Mouse (Mus musculus): ENCODE data around the gene Rexo1. TPM values are rescaled to one million over a fixed set of nuclear protein-coding genes. Genes with fewer than 3 reads are reported as not detected.

The Rexo1 gene
- total RNA-seq, 2 experiments from 2014 or later: 22.4 to 26.2 TPM

DNA sequence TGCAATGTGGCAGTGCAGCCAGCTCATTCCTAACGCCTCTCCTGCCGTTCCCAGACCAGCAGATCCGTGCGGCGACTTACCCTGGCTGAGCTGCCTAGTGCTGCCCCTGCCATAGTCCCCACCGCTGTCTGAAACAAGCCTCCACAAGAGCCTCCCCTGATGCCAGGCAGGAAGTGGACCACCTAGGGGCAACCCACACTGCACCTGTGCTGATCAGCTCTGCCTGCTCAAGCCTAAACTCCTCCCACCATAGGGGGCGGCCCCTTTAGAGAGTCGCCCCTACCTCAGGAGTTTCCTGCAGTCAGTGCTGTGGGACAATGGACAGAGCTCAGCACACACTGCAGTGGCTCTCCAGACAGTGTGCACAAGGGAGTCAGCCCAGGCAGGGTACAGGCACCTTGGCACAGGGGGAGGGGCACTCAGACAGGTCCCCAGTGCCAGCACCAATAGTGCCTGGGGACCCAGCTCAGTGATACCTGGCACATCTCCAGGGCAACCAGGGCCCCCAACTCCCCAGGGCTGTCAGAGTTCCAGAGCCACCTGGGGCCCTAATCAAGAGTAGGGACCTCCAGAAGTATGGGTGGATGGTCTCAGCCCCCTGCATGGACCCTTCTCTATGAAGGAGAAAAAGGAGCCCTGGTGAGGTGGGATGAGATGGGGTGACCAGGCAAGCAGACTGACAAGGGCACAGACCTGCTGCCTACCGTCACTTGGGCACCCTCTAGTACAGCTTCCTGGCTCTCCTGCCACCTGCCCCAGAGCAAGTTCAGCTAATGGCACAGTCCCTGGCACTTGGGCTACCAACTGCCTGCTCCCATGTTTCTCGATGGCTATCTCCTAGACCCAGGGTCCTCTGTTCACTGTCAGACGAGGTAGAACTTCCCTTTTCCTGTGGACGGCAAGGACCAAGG is 23.5 kb upstream of the Rexo1 start:
- no peak for DNase-seq

DNA sequence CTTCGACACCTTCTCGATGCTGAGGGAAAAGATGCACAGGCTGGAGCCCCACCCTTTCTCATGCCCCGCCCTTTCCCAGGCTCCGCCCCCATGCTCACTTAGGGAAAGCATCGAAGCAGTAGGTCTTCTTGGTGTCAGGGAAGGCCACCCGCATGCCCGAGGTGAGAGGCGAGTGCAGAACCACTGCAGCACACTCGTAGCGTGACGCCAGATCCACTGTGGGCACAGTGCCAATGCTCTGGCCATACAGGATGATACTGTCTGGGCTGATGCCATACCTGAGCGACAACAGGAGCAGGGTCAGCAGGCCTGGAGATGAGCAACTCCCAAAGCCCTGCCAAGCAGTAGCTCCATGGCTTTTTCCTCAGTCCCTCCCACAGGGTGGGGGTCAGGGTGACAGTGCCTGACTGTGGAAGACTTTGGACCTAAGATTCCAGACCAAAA is 22.7 kb upstream of the Rexo1 start:
- DNase-seq: no peak

DNA sequence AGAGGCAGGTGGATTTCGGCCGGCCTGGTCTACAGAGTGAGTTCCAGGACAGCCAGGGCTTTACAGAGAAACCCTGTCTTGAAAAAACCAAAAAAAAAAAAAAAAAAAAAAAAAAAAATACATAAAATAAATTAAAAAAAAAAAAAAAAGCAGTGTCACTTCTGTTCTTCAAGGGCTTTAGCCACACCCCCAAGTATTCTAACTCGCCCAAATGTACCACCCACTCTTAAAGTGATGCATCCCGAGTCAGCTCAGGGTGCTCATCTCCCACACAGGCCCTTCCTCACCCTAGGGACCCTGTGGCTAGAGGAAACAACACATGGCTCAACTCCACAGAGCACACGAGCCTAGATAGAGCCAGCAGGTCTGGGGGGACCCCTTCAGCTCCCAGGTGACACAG is 21.7 kb upstream of the Rexo1 start:
- no peak for DNase-seq

DNA sequence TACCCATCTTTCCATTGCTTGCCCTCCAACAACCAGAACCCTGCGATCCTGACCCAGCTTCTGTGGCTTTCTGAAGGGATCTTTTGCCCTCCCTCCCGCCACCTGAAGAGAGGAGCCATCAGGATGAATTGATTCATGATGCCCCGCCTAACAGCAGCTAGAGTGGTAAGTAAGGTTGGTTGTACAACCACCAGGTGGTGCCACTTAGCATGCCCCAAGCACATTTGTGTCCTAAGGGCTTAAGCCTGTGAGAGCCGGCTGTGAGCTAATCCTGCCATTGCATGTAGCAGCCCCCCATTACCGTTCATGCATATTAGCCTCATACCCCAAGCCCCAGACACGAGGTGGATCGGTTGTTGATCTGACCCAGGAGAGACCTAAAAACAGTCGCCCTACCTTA is 17.6 kb upstream of the Rexo1 start:
- DNase-seq: peak; percentile 70

DNA sequence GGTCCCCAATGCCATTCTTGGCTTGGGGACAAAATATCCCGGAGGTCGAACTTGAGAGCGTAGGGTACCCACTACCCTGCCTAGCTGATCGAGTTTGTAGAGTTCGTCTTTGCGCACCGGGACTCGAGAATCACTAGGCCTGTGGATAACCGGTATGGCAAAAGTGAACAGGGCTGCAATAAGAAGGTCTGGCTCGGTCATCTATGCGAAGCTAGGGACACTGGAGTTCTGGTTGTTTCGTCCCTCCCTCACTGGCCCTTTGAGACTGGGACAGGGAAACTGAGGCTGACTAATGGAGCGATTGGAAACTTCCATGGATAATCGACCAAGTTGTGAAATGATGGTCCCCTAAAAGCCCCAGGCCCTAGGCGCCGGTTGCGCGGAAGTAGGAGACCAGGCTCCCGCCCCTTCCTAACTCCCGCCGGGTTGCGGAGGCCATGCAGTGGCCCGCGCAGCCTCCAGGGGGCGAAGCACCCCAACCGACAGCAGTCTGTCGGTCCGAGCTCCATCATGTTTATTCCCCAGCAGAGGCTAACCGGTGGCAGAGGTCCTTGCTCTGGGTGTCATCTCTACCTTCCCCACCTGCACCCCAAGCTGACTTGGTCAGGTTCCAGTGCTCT is 16.9 kb upstream of the Rexo1 start:
- DNase-seq: peak; percentile 92

DNA sequence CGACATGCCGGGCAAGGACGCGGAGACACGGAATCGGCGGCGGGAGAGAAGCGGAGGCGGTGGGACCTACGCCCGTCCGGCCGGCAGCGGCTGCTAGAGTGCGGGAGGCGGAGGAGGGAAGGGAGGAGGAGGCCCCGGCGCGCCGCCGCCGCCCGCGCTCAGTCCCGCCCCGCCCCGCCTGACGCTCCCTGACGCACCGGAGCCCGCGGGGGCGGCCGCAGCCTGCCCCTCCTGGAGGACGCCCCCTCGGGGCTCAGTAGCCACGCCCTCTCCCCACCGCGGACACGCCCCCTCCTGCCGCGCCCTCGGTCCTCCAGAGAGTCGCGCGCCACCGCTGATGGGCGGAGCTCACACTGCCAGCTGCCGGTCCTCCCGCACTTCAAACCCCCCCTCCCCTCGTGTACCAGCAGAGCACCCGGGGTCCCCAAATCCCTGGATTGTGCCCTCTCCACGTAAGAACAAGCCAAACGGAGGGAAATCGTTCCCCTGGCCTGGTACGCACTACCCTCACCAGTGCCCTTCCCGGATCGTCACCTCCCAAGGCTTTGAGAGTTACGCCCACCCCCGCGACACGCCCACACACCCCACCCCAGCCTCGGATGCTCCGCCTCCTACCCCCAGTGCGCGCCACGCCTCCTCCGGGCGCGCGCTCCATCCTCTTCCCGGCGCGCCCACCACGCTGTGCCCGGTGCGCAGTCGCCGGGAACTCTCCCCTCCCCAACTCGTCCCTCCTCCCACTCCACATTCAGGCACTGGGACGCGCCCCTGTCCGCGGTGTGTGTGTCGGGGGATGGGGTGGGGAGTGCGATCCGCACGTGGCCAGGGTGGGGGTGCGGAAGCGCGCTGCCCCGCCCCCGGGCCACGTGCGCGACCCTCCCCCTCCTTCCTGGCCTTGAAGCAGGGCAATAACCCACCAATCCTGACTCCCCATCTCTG is 16.1 kb upstream of the Rexo1 start, which contains the start of gene Klf16:
Gene Klf16, minus strand, starts transcription at position 127 of the 936 bp plus-strand sequence.
- DNase-seq: peak; percentile 99

DNA sequence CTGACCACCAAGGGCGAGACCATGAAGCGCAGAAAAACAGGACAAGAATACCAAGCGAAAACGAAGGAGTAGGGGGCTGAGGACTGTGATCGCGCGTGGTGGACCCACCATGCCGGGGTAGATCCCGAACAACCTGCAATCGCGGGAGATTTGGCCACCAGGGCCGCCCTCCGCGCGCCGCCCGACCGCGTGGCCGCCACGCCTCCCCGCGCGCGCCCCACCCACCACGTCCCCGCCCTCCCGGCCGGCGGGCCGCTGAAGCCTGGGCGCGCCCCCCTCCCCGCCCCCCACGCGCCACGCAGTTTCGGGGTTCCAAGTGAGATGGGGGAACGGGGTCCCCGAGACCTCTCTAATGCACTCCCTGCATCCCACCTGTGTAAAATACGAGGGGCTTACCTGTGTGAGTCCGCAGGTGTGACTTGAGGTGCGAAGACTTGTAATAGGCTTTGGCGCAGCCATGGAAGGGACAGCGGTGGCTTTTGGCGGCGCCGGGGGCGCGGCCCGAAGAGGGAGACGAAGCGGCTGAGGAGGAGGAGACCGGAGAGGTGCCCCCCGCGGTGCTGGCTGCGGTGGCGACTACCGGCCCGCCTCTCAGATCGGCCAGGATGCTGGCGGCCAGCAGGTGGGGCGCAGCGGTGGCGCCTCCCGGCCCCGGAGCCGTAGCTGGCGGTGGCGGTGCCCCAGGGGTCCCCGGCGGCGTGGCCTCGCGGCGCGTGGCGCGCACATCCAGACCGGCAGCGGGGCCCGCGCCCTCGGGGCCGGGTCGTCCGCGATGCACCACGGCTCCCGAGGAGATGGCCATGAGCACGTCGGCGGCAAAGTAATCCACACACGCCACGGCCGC is 15.2 kb upstream of the Rexo1 start:
- DNase-seq: peak; percentile 67

DNA sequence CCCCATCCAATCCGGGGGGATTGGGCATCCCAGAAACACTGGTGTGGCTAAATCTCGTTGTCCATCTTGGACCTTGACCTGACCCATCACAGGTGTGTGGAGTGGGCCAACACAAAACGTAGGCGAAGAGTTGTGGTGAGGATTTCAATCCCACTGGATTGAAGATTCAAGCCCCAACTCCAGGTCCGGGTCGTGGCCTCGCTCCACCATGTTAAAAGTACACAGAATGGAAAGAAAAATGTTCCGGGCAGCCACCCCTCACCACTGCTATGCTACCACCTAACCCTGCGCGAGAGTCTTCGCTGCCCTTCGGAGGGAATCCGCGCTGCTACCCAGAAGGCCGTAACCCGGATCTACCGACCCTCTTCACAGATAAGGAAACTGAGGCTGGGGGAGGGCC is 14.6 kb upstream of the Rexo1 start:
- DNase-seq: no peak

DNA sequence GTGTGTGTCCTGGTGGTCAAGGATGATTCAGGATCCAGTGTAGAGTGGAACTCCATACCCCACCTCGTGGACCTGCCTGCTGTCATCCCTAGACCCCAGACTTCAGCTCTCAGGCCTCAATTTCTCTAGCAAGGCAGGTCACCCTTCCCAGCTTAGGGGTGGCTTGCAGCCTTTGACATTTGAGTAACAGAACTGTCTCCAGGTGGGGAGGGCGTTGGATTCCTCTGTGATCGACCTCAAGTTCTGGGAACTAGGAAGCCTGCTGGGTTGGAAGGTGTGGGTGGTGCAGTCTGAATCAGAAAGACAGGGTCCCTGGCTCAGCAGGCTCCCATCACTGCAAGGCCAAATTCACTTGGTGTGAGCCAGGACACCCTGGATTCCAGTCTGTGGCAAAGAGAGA is 13.5 kb upstream of the Rexo1 start:
- DNase-seq: no peak

DNA sequence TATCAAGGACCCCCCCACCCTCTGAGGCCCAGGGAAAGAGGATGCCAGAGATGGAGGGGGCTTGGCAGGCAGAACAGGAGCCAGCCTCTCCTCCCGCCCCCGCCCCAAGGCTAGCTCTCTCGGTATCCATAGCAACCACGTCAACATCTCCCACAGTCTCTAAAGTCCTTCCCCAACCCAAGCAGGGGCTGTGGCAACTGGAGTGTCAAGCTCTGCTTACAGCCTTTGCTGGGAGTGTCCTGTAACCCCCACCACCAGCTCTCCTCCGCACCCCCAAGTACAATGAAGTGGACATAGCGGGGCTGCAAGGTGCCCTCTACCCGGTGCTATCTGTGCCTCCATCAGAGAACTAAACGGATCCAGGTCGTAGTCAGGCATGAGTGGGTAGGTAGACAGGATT is 12.6 kb upstream of the Rexo1 start:
- no peak for DNase-seq

DNA sequence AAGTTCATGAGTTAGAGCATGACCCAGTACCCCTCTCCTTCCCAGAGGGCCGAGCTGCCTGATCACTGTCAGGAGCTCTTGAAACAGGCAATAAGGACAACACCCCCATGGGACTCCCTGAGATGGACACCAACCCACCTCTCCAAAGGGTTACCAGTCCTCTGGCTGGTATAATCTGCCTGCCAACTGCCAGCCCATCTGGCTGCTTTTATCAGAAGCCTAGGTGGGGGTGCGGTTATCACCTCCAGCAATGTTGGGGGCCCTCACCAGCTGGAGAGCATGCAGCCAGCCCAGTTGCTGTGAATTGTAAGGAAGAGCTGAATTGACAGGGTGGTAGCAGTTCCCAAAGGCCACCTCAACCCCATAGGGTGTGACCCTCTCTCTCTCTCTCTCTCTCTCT is 11.1 kb upstream of the Rexo1 start:
- DNase-seq: no peak

DNA sequence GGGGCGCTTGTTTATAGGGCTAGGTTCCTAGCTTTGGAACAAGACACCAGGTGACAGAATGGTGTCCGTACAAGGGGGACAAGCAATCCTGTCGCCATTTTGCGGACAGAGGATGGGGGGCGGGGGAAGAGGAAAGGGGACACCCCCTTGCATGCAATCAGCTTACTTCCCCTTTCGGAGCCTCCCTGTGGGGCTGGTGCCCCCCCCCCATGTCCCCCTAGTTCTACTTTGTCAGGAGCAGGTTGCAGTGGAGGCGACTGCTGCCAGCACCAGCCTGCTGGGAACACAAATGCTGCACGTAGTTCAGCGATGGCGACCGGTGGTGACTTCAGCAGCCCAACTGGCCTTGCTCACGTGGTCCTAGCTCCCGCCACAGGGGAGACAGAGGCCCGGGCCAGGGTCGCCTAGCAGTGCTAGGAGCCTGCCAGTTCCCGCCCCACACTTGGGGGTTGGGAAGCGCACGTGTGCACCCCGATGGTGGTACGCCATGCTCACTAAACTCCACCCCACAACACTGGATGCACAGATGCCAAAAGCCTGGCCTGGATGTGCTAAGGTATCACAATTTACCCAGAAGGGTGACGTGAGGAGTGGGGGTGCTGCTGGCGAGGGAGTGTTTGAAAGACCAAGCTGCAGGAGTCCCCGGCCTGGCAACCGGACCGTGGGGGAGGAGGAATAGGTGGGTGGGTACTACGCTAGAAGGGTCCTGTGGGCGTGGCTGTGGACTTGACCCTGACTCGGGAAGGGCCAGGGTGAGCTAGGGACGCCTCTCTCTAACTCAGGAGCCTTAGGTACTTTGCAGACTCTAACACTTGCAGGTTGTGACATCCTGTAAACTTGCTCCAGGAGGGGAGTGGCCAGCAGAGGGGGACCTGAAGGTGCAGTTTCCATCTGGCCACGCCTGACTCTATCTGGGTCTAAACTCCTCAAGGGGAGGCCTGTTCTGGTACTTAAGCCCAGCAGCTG is 9.8 kb upstream of the Rexo1 start:
- no peak for DNase-seq

DNA sequence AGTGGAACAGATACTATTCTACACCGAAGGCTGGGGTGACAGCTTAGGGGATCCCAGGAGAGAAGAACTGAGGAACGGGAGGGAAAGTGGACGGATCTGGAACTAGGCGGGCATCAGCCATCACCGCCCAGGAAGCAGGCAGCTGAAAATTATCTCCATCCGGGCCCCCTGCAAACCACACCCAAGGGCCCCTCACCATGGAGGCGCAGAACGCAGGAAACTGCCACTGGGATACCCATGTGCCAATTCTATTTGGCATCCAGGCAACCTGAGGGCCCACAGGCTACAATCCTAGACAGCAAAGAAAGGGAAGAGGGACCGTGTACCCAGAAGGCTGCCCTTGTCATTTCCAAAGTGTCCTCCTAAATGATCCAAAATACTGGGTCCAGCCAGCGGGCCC is 9.1 kb upstream of the Rexo1 start:
- no peak for DNase-seq

DNA sequence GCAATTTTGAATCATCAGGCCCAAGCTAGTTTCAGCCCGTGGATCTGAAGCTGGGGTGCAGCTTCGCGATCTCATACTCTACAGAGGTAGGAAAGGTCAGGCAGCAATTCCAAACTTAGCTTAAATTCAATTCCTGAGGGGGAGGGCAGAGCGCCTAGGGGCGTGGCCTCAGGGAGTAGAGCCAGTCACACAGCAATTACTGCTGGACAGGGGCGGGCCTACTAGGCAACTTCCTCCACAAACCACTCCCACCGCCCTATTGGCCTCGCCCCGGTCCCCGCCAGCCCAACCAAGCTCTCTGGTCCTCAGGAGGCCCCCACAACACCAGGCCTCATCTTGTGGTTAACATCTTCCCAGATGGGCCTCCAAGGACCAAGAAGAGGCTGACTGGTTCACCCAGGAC is 8.3 kb upstream of the Rexo1 start:
- DNase-seq: peak; percentile 73

DNA sequence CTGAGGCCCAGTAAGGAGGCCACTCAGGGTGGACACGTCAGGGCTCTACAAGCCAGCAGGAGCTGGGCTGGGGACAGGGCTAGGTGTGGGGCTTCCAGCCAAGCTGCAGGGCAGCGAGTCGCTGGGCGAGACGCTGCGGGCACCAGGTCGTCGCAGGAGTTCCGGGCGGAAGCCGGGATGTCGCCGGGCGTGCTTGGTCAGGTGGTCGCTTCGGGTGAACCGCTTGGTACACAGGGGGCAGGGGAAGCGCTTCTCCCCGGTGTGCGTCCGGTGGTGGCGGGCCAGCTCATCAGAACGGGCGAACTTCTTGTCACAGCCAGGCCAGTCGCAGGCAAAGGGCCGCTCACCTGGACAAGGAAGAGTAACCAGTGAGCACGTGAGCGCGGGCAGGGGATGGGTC is 7.5 kb upstream of the Rexo1 start:
- DNase-seq: no peak

DNA sequence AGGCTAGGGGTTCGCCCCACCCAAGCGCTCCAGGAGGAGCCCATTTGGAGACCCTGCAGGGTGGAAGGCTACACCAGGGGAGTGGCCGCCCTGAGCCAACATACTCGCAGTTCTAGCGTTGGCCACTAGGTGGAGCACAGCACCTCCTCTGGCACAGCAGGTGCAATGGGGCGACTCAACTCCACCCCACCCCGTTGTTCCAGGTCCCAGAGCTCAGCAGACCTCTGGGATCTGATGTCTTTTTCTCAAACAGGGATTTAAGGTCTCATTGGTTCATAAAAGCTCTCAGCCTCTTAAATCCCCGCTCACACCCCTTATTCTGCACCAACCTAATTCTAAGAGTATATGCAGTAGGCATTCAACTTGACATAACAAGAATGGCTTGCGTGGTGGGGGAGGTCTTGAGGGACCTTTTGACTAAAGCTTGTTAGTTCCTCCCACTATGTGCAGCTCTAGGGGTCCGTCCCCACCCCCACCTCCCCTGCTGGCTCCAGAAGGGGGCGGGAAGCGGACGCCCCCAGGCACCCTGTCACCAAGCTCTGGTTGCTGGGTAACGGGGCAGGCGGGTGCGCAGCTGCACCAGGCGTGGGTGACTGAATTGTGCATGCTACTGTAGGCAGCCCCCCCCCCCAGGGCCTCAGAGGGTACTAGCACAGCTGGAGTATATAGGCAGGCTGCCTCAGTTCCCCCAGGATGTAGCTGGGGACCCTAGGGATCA is 5.2 kb upstream of the Rexo1 start:
- peak; percentile 92 for DNase-seq

DNA sequence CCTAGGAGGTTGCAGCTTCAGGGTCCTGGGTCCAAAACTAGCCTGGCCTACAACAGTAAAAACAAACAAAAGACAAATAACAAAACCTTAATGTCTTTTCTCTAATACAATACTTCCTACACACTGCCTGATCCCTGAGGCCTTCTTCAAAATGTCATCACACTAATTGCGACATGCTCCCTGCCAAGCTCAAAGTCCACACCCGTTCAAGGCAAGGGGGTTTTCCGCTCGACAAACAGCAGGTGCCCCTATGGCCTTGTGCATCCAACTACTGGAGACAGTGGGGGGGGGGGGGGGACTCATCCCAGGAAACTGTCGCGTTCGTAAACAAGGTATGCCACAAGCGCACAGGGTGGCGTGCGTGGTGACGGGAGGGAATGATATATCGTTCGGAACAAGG is 739 bp downstream of the Rexo1 start:
- DNase-seq: no peak

DNA sequence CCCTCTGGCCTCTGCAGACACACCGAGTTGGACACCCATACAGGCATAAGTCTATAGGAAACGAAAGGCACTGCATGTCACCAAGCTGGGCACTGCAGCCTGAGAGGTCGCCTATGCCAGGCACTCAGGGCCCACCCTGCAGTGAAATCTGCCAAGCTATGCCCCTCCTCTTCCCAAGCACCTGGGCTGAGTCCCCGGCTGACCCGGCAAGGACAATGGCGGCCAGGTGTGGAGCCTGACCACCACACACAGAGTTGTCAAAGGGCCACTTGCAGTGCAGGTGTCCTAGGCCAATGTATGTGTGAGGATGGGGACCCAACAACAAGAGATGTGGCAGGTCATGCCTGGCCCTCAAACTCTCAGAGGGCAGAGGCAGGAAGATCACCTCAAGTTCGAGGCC is 1.9 kb downstream of the Rexo1 start:
- DNase-seq: no peak

DNA sequence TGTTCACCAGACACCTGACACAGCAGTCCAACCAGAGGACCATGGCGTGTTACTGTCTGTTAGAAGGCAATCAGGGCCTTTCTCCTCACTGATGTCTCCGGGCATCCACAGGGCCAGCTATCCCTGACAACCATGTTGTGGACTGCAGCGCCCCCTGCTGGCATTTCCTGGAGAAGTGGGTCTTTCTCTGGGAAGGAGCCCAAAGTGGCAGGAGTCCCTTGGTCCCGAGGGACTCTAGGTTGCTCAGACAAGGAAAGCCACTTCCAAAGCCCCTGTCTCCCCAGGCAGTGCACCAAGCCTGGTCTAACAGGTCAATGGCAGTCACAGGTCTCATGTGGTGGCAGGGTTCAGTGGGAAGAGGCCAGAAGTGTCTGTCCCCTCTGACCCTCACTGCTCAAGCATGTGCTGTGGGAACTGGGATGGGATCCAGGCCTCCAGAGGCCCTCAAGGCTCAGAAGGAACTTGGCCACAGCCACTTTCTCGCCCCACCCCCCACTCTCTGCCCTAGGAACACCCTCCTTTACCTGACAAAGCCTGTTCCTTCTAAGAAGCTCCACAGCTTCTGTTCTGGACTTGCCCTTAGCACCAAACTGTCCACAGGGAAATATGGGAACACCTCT is 3.9 kb downstream of the Rexo1 start:
- DNase-seq: peak; percentile 88
